Mouse (Mus musculus) mesoderm, embryonic 11.5 days (tissue): ENCODE results near the gene Macrod1.
"Not testable (repeated sequence)": the region's sequence is repeated elsewhere in the genome, so short reads cannot be mapped to it uniquely, and the experiment has no call there.

ENCODE experiments used
- DNase-seq: peaks from one replicate; pipeline ENCODE4 v3.0.0-alpha.2; 2012; ENCODE audit warnings: low read depth, low spot score

Gene Macrod1

GRCm38 (mm10) chr19:7056248-7057087 lies at the start of gene Macrod1:
Gene Macrod1 (plus strand): TSS chr19:7056810.
- peak; percentile 76 for DNase-seq

GRCm38 (mm10) chr19:7006892-7007593 lies 49.6 kb upstream of the Macrod1 start:
- DNase-seq, result no peak

- no peak for DNase-seq
Measured at GRCm38 (mm10) chr19:7012426-7012825, 44.2 kb upstream of the Macrod1 start.

GRCm38 (mm10) chr19:7013984-7014383 lies 42.6 kb upstream of the Macrod1 start:
- no peak for DNase-seq

DNA sequence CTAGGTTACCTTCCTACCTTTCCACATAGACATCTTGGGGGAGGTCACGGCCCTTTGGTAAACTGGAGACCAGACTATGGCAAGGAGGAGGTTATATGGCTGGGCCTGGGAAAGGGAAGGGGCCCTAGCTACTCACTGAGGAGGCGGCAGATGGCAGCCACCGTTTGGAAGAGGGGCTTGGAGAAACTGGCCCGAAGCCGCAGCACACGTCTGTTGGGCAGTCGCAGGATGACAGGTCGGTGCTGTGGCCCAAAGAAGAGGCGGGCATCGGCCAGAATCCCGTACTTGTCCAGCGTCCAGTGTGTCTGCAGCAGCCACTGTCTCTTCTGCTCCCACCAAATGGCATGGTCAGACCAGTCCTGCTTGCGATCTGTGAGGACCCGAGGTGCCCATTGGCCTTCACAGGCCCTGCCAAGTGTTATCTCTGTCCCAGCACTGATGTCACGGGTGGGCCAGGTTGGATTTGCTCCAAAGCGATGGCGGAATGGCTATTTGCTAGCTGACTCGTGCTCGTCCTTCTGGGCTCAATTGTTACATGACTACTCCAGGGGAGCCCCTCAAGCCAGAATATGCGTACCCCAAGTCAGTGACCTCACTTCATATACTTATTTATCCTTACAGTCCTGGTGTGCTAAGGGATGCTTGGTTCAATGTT lies 42.0 kb upstream of the Macrod1 start:
- DNase-seq, result no peak

GRCm38 (mm10) chr19:7017541-7018457 lies 38.8 kb upstream of the Macrod1 start:
- no peak for DNase-seq

DNA sequence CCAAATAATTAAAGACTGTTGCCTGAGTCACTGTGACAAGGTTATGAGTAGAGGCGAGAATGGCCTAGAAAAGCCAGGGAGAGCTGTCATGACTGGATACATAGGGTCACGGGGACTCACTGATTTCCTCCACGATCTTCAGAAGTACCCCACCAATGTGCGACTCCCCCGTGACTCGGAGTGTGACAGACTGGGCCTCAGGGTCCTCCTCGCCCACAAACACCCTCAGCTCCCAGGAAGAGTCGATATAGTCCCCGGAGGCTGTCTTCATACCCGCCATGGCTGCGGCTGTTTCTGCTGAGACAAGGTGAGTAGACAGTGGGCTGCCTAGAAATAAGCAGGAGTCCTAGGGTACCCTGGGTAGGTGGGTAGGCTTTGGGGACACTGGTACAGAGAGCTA lies 38.1 kb upstream of the Macrod1 start:
- no peak for DNase-seq

DNA sequence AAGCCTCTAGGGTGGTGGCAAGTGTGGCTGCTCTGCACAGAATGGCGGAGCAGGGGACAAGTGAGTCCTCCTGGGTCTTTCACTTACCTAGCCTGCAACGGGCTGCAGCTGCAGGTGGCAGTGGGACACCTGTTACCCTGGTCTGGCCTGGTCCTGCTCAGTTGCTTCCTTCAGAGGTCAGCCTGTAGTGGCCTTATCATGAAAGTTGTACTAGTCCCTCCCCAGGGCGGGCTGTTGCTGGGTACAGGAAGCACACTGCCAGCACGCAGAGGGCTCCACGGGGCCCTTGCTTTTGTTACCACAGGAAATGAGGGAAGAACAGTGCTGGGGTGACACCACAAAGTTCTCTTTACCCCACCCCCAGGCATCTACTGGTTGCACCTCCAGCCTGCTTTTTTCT lies 37.4 kb upstream of the Macrod1 start, which contains the start of gene Fermt3:
TSS of gene Fermt3 (minus strand) at position 279 of the 400 bp plus-strand sequence.
- DNase-seq, result no peak

DNA sequence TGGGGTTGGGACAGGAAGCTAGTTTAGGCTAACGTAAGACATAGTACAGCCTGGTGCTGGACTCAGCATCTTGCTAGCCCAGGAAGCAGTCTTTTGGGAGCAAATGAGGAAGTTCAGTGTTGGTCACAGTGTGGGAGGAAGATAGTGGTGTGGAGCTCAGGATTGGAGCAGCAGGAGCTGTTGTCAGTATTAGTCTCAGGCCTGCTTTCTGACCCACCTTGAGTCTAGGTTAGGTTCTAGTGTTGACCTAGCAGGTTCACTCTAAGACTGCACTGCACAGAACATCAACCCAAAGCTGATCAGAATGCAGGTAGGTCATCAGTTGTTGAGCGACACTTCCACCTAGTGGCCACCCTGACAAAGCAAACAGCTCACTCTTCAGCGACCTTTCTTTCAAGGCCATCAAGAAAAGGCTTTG lies 36.4 kb upstream of the Macrod1 start:
- peak; percentile 35 for DNase-seq

DNA sequence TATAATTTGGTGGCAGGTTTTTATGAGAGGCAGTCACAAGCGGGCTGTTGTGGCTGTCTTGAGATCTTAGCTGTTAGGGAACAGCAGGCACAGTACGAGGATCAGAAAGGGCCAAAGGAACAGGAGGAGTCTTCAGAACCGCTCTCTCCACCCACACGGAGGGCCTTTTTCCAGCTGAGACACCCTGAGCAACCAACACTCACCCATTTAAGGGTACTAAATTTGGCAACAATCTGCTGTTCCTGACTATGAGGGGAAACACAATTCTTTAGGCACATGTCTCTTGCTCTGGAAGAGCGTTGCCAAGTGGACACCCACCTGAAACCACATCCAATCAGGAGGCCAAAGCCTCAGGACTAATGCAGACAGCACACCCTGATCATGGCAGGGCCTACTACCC lies 27.1 kb upstream of the Macrod1 start:
- DNase-seq, result no peak

- no peak for DNase-seq
Measured at GRCm38 (mm10) chr19:7034006-7034405, 22.6 kb upstream of the Macrod1 start.

DNA sequence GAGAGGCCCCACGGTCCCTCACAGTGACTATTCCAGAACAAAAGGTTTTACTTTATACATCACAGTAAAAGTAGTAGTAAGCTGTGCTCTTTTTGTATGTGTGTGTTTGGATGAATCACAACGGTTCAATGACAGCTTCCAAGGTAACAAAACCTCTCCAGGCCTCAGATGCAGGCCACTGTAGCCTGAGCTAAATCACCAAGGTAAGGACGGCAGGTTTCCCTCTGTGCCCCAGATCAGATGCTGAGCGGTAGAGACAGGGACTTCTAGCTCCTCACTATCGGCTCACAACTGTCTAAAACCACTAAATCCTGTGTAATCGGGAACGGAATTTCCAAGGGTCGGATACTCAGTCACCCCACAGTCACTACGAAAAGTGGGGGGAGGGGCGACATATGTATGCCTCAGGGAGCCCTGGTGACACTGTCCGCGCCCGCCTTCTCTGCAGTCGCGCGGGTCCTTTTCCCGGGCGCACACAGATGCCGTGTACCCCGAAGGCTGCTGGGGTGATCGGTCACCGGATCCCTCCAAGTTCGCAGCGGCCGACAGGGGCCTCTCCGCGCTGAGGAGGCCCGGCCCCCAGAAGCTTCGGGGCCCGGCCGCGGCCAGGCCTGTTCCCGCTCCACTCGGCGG lies 17.4 kb upstream of the Macrod1 start:
- peak; percentile 69 for DNase-seq

GRCm38 (mm10) chr19:7039841-7040636 lies 16.6 kb upstream of the Macrod1 start, which contains the start of gene Stip1:
Gene Stip1 (minus strand): TSS chr19:7039967.
- DNase-seq, result peak; percentile 100

- DNase-seq, result no peak
Measured at GRCm38 (mm10) chr19:7040637-7041130, 15.9 kb upstream of the Macrod1 start.

DNA sequence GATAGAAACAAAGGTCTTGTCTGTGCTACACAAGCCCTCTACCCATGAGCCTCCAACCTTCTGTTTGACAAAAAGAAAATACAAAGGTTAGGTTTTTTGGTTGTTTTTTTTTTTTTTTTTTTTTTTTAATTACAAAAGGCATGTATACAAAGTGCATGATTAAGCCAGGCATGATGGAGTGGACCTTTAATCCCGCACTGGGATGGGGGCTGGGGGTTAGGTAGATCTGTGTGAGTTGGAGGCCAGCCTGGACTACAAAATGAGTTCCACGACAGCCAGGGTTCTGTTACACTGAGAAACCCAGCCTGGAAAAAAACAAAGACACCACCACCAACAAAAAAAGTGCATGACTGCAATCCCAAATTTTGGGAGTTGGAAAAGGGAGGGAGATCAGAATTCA lies 15.4 kb upstream of the Macrod1 start:
- no peak for DNase-seq

DNA sequence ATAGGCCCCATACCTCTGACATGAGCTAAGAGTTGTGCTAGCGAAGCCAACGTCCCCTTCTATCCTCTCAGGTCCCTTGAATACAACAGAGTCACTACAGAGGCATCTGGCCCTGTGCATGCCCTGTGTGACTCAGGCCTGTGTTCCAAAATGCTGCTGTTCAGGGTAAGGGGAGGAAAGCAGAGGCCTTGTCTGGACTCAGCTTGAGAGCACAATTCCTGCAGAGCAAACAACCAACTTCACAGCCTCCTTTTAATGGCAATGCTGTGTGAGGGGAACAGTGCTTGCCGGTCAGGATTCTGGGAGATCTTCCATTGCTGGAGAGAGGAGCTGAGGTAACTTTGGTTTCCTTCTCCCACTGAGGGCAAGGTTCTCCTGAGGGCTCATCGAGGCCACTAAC lies 12.3 kb upstream of the Macrod1 start:
- DNase-seq, result no peak

DNA sequence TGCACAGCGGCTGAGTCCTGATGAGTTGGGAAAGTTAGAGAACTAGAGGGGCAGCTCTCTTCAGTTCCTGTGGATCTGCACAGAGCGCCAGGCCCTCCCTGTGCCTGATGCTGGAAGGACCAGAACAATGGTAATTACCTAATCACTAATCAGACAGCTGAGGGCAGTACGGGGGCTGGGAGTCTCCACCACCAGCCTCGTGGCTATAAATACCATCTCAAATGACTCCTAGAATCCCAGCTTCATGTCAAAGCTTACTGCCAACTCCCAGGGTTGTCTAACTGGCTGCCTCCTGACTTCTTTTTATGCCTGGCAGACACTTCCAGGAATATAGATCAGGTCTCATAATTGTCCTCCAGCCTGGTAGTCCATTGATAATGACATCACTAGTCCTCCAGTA lies 11.9 kb upstream of the Macrod1 start:
- DNase-seq, result no peak

DNA sequence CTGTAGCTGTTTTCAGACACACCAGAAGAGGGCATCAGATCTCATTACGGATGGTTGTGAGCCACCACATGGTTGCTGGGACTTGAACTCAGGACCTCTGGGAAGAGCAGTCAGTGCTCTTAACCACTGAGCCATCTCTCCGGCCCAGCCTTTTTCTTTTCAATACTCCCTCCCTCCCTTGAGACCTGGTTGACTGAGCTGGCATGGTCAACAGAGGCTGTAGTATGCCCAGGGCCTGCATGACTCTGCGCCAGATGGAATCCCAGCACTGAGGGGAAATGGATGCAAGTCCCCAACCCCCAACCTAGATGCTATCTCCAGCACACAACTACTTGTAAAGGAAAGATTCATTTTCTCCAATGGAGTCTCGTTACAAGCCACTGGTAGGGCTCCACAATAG lies 3.2 kb upstream of the Macrod1 start:
- not testable (repeated sequence) for DNase-seq

DNA sequence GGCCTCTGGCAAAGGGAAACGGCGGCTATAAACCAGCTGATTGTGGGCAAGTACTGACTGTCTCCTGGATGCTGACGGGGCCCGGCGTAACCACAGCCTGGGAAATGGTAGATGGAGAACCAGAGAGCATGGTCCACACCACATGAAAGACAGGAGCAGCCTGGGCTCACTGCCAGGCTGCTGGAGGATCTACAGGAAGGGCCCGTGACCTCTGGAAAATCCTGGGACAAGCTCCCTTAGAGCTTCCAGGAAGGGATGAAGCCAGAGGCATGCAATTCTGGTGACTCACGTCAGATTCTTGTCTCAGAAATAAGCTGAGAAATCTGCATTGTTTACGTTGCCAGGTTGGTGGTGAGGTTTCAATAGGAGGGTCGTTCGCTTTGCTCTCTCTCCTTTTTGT lies 1.8 kb upstream of the Macrod1 start:
- DNase-seq, result no peak

DNA sequence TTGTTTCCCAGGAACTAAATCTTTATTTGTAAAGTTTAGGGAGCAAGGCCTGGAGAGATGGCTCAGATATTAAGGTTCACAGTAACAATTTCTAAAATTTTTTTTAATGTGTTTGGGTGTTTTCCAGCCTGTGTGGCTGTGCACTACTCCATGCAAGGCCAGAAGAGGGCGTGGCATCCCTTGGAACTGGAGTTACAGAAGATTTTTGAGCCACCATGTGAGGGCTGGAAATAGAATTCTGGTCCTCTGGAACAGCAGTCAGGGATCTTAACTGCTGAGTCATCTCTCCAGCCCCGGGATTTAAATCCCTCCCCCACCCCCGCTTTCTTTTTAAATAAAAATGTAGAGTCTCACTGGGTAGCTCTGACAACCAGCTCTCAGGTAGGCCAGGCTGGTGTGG lies 1.4 kb upstream of the Macrod1 start:
- DNase-seq, result no peak
